Mouse (Mus musculus): ENCODE results near the gene Kri1. TPM values are rescaled to one million over a fixed set of nuclear protein-coding genes. Genes with fewer than 3 reads are reported as not detected.
A peak's percentile ranks its signal among the peaks of the same experiment; 100 is the strongest.

The Kri1 gene
- polyA plus RNA-seq, 1 experiment from 2014 or later = 12.9 TPM

DNA sequence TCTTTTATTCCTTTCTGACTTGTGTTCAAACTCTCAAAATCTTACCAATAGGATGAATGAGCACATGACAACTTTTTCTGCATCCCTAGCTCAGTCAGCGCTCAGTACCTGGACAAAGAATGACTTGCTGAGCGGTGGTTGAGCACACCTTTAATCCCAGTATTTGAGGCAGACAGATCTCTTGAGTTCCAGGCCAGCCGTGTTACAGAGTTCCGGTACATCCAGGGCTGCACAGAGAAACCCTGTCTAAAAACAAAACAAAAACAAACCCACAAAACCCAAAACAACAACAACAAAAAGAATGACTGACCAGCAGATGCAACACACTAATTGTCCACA, 32.5 kb upstream of the Kri1 start:
- ATAC-seq (ENCODE audit: low FRiP score, low TSS enrichment) = 0 out of 2 replicates have a peak, but pooled peaks have one; percentile 4
- WGBS = 17% methylated on average over 4 of the region's 4 CpGs
- 0 out of 2 replicates have a peak overlapping the region, but pooled peaks have one; percentile 45 for H3K27ac ChIP-seq (replicated peaks; ENCODE audit: low read depth, low read length)

DNA sequence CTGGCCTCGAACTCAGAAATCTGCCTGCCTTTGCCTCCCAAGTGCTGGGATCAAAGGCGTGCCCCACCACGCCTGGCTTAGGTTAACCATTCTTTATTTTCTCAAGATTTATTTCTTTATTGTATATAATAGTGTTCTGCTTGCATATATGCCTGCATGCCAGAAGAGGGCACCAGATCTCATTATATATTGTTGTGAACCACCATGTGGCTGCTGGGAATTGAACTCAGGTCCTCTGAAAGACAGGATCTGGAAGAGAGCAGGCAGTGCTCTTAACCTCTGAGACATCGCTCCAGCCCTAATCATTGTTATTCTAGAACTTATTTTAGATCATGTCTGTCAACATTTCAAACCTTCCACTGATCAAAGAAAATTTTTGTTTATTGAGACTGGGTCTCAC, 31.7 kb upstream of the Kri1 start:
- Histone ChIP-seq H3K27ac (replicated peaks; ENCODE audit: low read depth, low read length) (no peak overlapping the region), H3K9me3 (ENCODE audit: control insufficient read depth, low read length) (no peaks in the 10 kb centered on the region), H3K4me3 (replicated peaks; ENCODE audit: low read depth, low read length) (no peak overlapping the region), H3K27me3 (ENCODE audit: control insufficient read depth, insufficient read depth, low read length) (no peaks in the 10 kb centered on the region), H3K4me2 (ENCODE audit: low read length) (no peak overlapping the region), H3K9ac (replicated peaks; ENCODE audit: low read length) (no peak overlapping the region), H3K36me3 (ENCODE audit: control insufficient read depth, insufficient read depth, low read length) (no peaks in the 10 kb centered on the region), H3K4me1 (ENCODE audit: control insufficient read depth, insufficient read depth, low read length) (peaks cover 11% of the 10 kb centered on the region)
- ATAC-seq (ENCODE audit: low FRiP score, low TSS enrichment) = no peak
- no peak for DNase-seq
- WGBS = 94% methylated on average over 4 of the region's 4 CpGs

More for the DNA sequence above, 32.5 kb upstream of the Kri1 start:
- Histone ChIP-seq H3K4me2 (ENCODE audit: low read length) (peak overlapping the region; percentile 93), H3K36me3 (ENCODE audit: control insufficient read depth, insufficient read depth, low read length) (no peaks in the 10 kb centered on the region), H3K4me1 (ENCODE audit: control insufficient read depth, insufficient read depth, low read length) (peaks cover 11% of the 10 kb centered on the region), H3K9me3 (ENCODE audit: control insufficient read depth, low read length) (no peaks in the 10 kb centered on the region), H3K4me3 (replicated peaks; ENCODE audit: low read depth, low read length) (peak overlapping the region; percentile 77), H3K27me3 (ENCODE audit: control insufficient read depth, insufficient read depth, low read length) (no peaks in the 10 kb centered on the region), H3K9ac (replicated peaks; ENCODE audit: low read length) (peak overlapping the region; percentile 77; the same call in 1 of the 2 replicates)
- no peak for DNase-seq

DNA sequence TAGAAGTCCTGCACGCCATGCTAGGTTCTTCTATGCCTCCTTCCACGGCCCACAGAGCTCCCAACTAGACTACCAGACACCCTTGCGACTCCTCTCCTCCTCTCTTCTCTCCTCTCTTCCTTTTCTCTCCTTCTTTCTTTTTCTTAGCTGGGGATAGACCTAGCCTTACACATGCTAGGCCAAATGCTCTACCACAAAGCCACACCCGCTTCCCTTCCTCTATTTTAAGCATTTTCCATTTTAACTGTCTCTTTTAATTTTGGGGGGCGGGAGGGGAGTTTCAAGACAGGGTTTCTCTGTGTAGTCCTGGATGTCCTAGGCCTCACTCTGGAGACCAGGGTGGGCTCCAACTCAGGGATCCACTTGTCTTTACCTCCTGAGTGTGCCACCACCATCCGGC, 31.0 kb upstream of the Kri1 start:
- DNase-seq = no peak
- no peak for ATAC-seq (ENCODE audit: low FRiP score, low TSS enrichment)
- Histone ChIP-seq H3K9ac (replicated peaks; ENCODE audit: low read length) (no peak overlapping the region), H3K36me3 (ENCODE audit: control insufficient read depth, insufficient read depth, low read length) (no peaks in the 10 kb centered on the region), H3K4me2 (ENCODE audit: low read length) (no peak overlapping the region), H3K27me3 (ENCODE audit: control insufficient read depth, insufficient read depth, low read length) (no peaks in the 10 kb centered on the region), H3K4me3 (replicated peaks; ENCODE audit: low read depth, low read length) (no peak overlapping the region), H3K4me1 (ENCODE audit: control insufficient read depth, insufficient read depth, low read length) (peaks cover 11% of the 10 kb centered on the region), H3K9me3 (ENCODE audit: control insufficient read depth, low read length) (no peaks in the 10 kb centered on the region), H3K27ac (replicated peaks; ENCODE audit: low read depth, low read length) (no peak overlapping the region)
- 90% methylated on average over 6 of the region's 6 CpGs for whole genome bisulfite sequencing

DNA sequence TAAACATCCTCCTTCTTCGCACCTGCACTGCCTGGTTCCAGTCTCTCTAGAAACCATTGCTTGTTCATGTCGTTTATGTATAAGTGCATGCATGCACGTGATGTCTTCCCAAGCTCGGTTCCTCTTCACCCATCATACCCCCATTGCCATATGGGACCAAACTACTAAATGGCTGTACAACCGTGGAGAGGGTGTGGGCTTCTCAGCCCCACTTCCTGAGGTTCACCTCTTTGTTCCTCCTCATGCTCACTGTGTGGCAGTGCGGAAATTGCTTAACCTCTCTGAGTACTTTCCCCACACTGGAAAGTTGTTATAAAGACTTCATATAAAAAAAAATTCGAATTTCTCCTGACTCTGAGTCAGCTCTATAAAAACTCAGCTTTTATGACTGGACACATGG, 28.9 kb upstream of the Kri1 start:
- WGBS = 78% methylated on average over 7 of the region's 7 CpGs
- H3K4me1 ChIP-seq (ENCODE audit: control insufficient read depth, insufficient read depth, low read length) = peaks cover 6% of the 10 kb centered on the region
- H3K36me3 ChIP-seq (ENCODE audit: control insufficient read depth, insufficient read depth, low read length) = no peaks in the 10 kb centered on the region
- no peak overlapping the region for H3K4me2 ChIP-seq (ENCODE audit: low read length)
- ATAC-seq (ENCODE audit: low FRiP score, low TSS enrichment) = no peak
- no peak for DNase-seq
- no peaks in the 10 kb centered on the region for H3K9me3 ChIP-seq (ENCODE audit: control insufficient read depth, low read length)
- no peak overlapping the region for H3K27ac ChIP-seq (replicated peaks; ENCODE audit: low read depth, low read length)
- no peak overlapping the region for H3K9ac ChIP-seq (replicated peaks; ENCODE audit: low read length)
- H3K27me3 ChIP-seq (ENCODE audit: control insufficient read depth, insufficient read depth, low read length) = peaks cover 8% of the 10 kb centered on the region; the same call in 1 of the 2 replicates
- no peak overlapping the region for H3K4me3 ChIP-seq (replicated peaks; ENCODE audit: low read depth, low read length)

DNA sequence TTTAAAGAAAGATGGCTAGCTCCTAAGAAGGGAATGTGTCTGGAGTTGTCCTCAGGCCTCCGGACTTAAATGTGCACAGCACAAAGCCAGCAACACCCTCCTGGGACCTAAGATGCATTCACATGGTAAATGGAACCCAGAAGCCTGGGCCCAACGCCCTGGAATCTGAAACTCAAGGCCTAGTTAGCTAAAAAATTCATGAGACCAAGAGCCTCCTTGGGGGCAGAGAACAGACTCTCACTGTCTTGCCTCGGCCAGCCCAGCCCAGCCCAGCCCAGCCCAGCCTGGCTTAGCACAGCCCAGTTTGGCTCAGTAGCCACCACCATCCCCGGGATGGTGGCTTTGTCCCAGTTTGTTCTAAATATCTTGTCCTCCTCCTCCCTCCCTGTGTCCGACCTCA, 27.7 kb upstream of the Kri1 start:
- WGBS = 49% methylated on average over 5 of the region's 5 CpGs
- peaks cover 11% of the 10 kb centered on the region; the same call in 1 of the 2 replicates for H3K27me3 ChIP-seq (ENCODE audit: control insufficient read depth, insufficient read depth, low read length)

DNA sequence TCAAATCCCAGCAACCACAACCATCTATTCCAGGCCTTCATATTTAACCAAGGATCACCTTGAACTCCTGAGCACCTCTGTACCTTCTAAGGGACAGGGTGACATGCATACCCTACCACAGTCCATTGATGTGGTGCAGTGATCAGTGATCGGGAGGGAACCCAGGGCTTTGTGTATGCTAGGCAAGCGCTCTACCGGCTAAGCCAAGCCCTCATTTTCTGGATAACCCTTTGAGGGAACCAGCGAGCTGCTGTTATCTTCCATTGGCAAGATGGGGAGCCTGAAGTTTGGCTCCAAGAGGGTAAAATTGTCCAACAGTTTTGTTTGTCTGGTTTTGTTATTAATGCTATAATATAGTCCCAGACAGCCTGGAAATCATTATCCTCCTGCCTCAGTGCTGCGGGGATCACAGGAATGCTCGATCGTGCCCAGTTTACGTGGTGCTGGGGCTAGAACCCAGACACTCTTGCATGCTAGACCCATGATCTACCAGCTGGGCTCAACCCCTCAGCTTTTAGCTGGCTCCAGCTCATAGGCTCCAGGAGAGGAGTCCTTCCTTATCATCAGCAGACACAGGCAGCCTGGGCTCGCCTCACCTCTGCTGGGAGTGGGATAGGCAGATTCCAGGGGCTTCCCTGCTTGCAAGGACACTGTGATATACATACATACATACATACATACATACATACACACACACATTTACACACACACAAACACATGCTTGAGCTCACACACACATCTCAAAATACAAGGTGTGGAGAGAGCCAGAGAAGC, 26.8 kb upstream of the Kri1 start:
- no peaks in the 10 kb centered on the region for H3K9me3 ChIP-seq (ENCODE audit: control insufficient read depth, low read length)
- H3K27me3 ChIP-seq (ENCODE audit: control insufficient read depth, insufficient read depth, low read length) = peaks cover 11% of the 10 kb centered on the region; the same call in 1 of the 2 replicates
- WGBS = 92% methylated on average over 9 of the region's 9 CpGs
- no peak overlapping the region for H3K4me2 ChIP-seq (ENCODE audit: low read length)
- ATAC-seq (ENCODE audit: low FRiP score, low TSS enrichment) (no peak), DNase-seq (no peak)
- no peak overlapping the region for H3K9ac ChIP-seq (replicated peaks; ENCODE audit: low read length)
- no peaks in the 10 kb centered on the region for H3K4me1 ChIP-seq (ENCODE audit: control insufficient read depth, insufficient read depth, low read length)
- H3K36me3 ChIP-seq (ENCODE audit: control insufficient read depth, insufficient read depth, low read length) = no peaks in the 10 kb centered on the region
- H3K4me3 ChIP-seq (replicated peaks; ENCODE audit: low read depth, low read length) = no peak overlapping the region
- no peak overlapping the region for H3K27ac ChIP-seq (replicated peaks; ENCODE audit: low read depth, low read length)

More for the DNA sequence above, 27.7 kb upstream of the Kri1 start:
- no peaks in the 10 kb centered on the region for H3K4me1 ChIP-seq (ENCODE audit: control insufficient read depth, insufficient read depth, low read length)
- no peak overlapping the region for H3K9ac ChIP-seq (replicated peaks; ENCODE audit: low read length)
- ATAC-seq (ENCODE audit: low FRiP score, low TSS enrichment) (no peak), DNase-seq (no peak)
- H3K4me2 ChIP-seq (ENCODE audit: low read length) = no peak overlapping the region
- no peaks in the 10 kb centered on the region for H3K9me3 ChIP-seq (ENCODE audit: control insufficient read depth, low read length)
- no peak overlapping the region for H3K4me3 ChIP-seq (replicated peaks; ENCODE audit: low read depth, low read length)
- H3K27ac ChIP-seq (replicated peaks; ENCODE audit: low read depth, low read length) = no peak overlapping the region
- no peaks in the 10 kb centered on the region for H3K36me3 ChIP-seq (ENCODE audit: control insufficient read depth, insufficient read depth, low read length)

DNA sequence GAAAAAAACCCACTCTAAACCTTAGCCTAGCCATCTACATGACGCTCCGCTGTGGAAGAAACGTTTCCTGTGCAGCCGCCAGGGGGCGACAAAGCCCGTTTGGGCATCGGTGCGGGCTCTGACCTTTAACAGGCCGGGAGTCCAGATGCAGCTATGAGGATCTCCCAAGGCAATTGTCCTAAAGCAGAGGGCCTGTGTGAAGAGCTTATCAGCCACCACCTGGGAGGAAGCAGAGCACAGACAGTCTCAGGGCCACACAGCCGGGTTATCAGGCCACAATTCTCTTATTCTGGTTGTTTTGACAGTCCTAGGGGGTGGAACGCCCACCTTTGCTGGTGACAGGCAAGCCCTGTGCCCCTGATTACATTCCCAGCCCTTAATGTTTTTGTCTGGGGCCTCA, 25.6 kb upstream of the Kri1 start:
- H3K36me3 ChIP-seq (ENCODE audit: control insufficient read depth, insufficient read depth, low read length) = no peaks in the 10 kb centered on the region
- WGBS = 7% methylated on average over 11 of the region's 11 CpGs
- H3K27ac ChIP-seq (replicated peaks; ENCODE audit: low read depth, low read length) = no peak overlapping the region
- H3K27me3 ChIP-seq (ENCODE audit: control insufficient read depth, insufficient read depth, low read length) = peaks cover 11% of the 10 kb centered on the region; the same call in 1 of the 2 replicates
- DNase-seq = peak; percentile 89
- no peak overlapping the region for H3K9ac ChIP-seq (replicated peaks; ENCODE audit: low read length)
- ATAC-seq (ENCODE audit: low FRiP score, low TSS enrichment) = 0 out of 2 replicates have a peak, but pooled peaks have one; percentile 11
- H3K4me1 ChIP-seq (ENCODE audit: control insufficient read depth, insufficient read depth, low read length) = no peaks in the 10 kb centered on the region
- no peaks in the 10 kb centered on the region for H3K9me3 ChIP-seq (ENCODE audit: control insufficient read depth, low read length)
- no peak overlapping the region for H3K4me2 ChIP-seq (ENCODE audit: low read length)
- H3K4me3 ChIP-seq (replicated peaks; ENCODE audit: low read depth, low read length) = no peak overlapping the region

DNA sequence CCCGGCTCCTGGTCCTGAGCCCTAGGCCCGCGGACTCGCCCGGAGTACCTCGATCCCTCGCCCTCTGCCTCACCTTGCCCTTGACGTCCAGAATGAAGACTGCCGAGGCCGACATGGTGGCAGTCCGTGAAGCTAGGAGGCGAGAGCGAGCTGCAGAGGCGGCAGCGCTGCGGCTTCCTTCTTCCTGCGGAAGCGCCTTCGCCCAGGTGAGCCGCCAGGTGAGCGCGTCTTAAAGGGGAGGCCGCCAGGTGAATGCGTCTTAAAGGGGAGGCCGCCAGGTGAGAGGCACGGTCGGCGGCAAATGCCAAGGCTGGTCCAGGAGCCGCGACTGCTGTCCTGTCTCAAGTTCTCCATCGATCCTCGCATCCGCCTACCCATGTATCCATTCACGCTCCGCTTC, 24.4 kb upstream of the Kri1 start, which contains the start of gene Ap1m2:
TSS of gene Ap1m2 (minus strand) at position 204 of the 400 bp plus-strand sequence.
- no peak for DNase-seq
- WGBS = 15% methylated on average over 35 of the region's 35 CpGs
- Histone ChIP-seq H3K36me3 (ENCODE audit: control insufficient read depth, insufficient read depth, low read length) (no peaks in the 10 kb centered on the region), H3K4me1 (ENCODE audit: control insufficient read depth, insufficient read depth, low read length) (no peaks in the 10 kb centered on the region), H3K4me3 (replicated peaks; ENCODE audit: low read depth, low read length) (peak within 1 kb of the TSS; percentile 10; the same call in 1 of the 2 replicates), H3K4me2 (ENCODE audit: low read length) (peak within 1 kb of the TSS; percentile 32), H3K9ac (replicated peaks; ENCODE audit: low read length) (no peak within 1 kb of the TSS; the same call in 1 of the 2 replicates), H3K27ac (replicated peaks; ENCODE audit: low read depth, low read length) (no peak within 1 kb of the TSS), H3K27me3 (ENCODE audit: control insufficient read depth, insufficient read depth, low read length) (peaks cover 11% of the 10 kb centered on the region; the same call in 1 of the 2 replicates), H3K9me3 (ENCODE audit: control insufficient read depth, low read length) (no peaks in the 10 kb centered on the region)
- ATAC-seq (ENCODE audit: low FRiP score, low TSS enrichment) = no peak

DNA sequence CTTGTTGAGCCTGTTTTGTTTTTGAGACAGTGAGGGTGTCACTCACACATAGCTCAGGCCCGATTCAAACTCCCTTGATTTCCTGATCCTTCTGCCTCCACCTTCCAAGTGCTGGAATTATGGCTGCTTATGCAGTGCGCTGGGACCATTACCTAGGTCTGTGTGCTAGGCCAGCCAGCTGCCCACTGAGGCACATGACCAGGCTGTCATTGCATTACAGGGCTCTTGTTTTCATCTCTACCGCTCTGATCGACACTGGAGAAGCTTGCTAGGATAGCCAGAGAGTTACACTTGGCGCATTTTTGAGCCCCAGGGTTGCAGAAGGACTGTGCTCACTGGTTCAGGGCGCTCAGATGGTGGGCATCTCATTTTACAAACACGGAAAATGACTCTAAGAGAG, 23.9 kb upstream of the Kri1 start:
- WGBS = 27% methylated on average over 7 of the region's 7 CpGs
- H3K27me3 ChIP-seq (ENCODE audit: control insufficient read depth, insufficient read depth, low read length) = peaks cover 11% of the 10 kb centered on the region; the same call in 1 of the 2 replicates
- H3K9ac ChIP-seq (replicated peaks; ENCODE audit: low read length) = no peak overlapping the region
- peak overlapping the region; percentile 32; the same call in 1 of the 2 replicates for H3K4me2 ChIP-seq (ENCODE audit: low read length)
- no peak for ATAC-seq (ENCODE audit: low FRiP score, low TSS enrichment)
- no peaks in the 10 kb centered on the region for H3K36me3 ChIP-seq (ENCODE audit: control insufficient read depth, insufficient read depth, low read length)
- DNase-seq = no peak
- no peaks in the 10 kb centered on the region for H3K4me1 ChIP-seq (ENCODE audit: control insufficient read depth, insufficient read depth, low read length)
- H3K9me3 ChIP-seq (ENCODE audit: control insufficient read depth, low read length) = no peaks in the 10 kb centered on the region
- H3K27ac ChIP-seq (replicated peaks; ENCODE audit: low read depth, low read length) = no peak overlapping the region
- peak overlapping the region; percentile 10; the same call in 1 of the 2 replicates for H3K4me3 ChIP-seq (replicated peaks; ENCODE audit: low read depth, low read length)

All from midbrain, embryonic 14.5 days (tissue).